Mouse (Mus musculus): ENCODE results near the gene Telo2.

DNA sequence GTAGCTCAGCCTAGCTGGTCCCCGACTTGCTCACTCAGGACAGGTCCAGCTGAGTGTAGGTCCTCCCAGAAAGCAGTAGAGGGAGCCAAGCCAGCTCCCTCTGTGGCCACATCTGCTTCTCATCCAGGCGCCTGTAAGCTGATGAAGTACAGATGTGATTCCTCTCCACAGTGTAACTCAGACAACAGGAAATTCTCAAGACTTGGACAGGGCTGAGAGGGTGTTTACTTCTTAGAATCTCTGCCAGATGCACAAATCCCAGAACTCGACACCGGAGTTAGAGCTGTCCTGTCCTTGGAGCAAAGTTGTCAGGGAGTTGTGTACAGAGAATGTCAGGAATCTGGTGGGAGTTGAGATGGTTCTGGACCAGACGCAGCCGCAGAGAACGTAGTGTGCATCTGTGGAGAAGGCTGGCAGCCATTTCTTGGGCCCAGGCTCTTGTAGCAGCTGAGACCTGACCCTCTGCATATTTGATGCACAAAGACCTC is 32.3 kb downstream of the Telo2 start, which contains the start of gene Tmem204:
- TF ChIP-seq CTCF (IDR thresholded peaks at IDR 0.05; ENCODE audit: low read depth) (peak; percentile 73), EP300 (optimal IDR thresholded peaks at IDR 0.05) (peak; percentile 72)
